Mouse (Mus musculus) retina, adult 2 months (tissue): ENCODE results near the gene Cbll1.

Source experiments
- DNase-seq: peaks from one replicate; pipeline ENCODE4 v3.0.0-alpha.2; 2012; ENCODE audit warnings: low read depth, low spot score

Gene Cbll1

GRCm38 (mm10) chr12:31499314-31500131 is at the start of gene Cbll1:
Gene Cbll1, minus strand, starts transcription at chr12:31499616.
- DNase-seq = peak; percentile 85

GRCm38 (mm10) chr12:31546061-31546460 is 46.6 kb upstream of the Cbll1 start:
- DNase-seq = no peak

GRCm38 (mm10) chr12:31545219-31545618 is 45.8 kb upstream of the Cbll1 start:
- DNase-seq = no peak

GRCm38 (mm10) chr12:31541541-31541940 is 42.1 kb upstream of the Cbll1 start:
- no peak for DNase-seq

- no peak for DNase-seq
Measured at GRCm38 (mm10) chr12:31539783-31540182, 40.4 kb upstream of the Cbll1 start.

- DNase-seq = no peak
Measured at GRCm38 (mm10) chr12:31537515-31538230, 38.3 kb upstream of the Cbll1 start.

GRCm38 (mm10) chr12:31534060-31534843 is 34.8 kb upstream of the Cbll1 start:
- no peak for DNase-seq

GRCm38 (mm10) chr12:31533218-31533908 is 33.9 kb upstream of the Cbll1 start:
- no peak for DNase-seq

GRCm38 (mm10) chr12:31532054-31532453 is 32.6 kb upstream of the Cbll1 start:
- DNase-seq = no peak

- no peak for DNase-seq
Measured at GRCm38 (mm10) chr12:31527407-31527806, 28.0 kb upstream of the Cbll1 start.

- DNase-seq = no peak
Measured at GRCm38 (mm10) chr12:31521371-31521770, 22.0 kb upstream of the Cbll1 start.

GRCm38 (mm10) chr12:31520119-31520518 is 20.7 kb upstream of the Cbll1 start:
- no peak for DNase-seq

- DNase-seq = peak; percentile 62
Measured at GRCm38 (mm10) chr12:31513724-31514503, 14.5 kb upstream of the Cbll1 start.

GRCm38 (mm10) chr12:31512634-31513411 is 13.4 kb upstream of the Cbll1 start:
- no peak for DNase-seq

GRCm38 (mm10) chr12:31511218-31511617 is 11.8 kb upstream of the Cbll1 start:
- no peak for DNase-seq

GRCm38 (mm10) chr12:31508496-31508895 is 9.1 kb upstream of the Cbll1 start:
- DNase-seq = no peak

- no peak for DNase-seq
Measured at GRCm38 (mm10) chr12:31507718-31508364, 8.4 kb upstream of the Cbll1 start.

GRCm38 (mm10) chr12:31503211-31503610 is 3.8 kb upstream of the Cbll1 start:
- DNase-seq = no peak

GRCm38 (mm10) chr12:31501266-31501665 is 1.9 kb upstream of the Cbll1 start:
- DNase-seq = no peak
